Mouse (Mus musculus): ENCODE measurements around the gene Cap1. TPM values are rescaled to one million over a fixed set of nuclear protein-coding genes. Genes with fewer than 3 reads are reported as not detected.
A peak's percentile ranks its signal among the peaks of the same experiment; 100 is the strongest.

Gene Cap1
- polyA plus RNA-seq, 1 experiment from 2014 or later = 71.5 TPM

DNA sequence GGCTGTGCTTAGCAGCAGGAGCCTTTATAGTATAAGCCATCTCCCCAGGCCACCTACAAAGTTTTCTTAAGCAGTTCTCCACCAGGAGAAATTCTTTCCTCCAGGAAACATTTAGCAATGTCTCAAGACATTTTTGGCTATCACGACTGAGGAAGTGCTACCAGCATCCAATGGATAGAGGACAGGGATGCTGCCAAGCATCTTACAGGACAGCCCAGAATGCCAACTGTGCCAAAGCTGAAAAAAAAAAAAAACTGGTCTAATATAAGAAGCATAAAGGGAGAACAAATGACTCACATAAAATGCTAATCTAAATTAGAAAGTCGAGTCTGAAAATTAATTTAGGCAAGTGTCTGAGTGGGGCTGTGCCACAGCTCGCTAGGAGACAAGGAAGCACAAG is 3.3 kb downstream of the Cap1 start:
- WGBS = 80% methylated on average over 3 of the region's 3 CpGs
- Histone ChIP-seq H3K27me3 (ENCODE audit: control insufficient read depth, insufficient read depth, low read length) (no peaks in the 10 kb centered on the region), H3K4me2 (replicated peaks; ENCODE audit: low read depth, low read length) (no peak overlapping the region), H3K4me1 (replicated peaks; ENCODE audit: control insufficient read depth, insufficient read depth, low read length) (0 out of 2 replicates have a peak, but pooled peaks cover 6% of the 10 kb centered on the region), H3K4me3 (ENCODE audit: low read depth, low read length) (no peak overlapping the region), H3K9me3 (ENCODE audit: control insufficient read depth, low read length) (no peaks in the 10 kb centered on the region), H3K36me3 (ENCODE audit: control insufficient read depth, insufficient read depth, low read length) (no peaks in the 10 kb centered on the region), H3K9ac (ENCODE audit: low read depth, low read length) (no peak overlapping the region), H3K27ac (ENCODE audit: low read depth, low read length) (no peak overlapping the region)
- ATAC-seq (ENCODE audit: low FRiP score) (no peak), DNase-seq (ENCODE audit: low spot score) (no peak)

DNA sequence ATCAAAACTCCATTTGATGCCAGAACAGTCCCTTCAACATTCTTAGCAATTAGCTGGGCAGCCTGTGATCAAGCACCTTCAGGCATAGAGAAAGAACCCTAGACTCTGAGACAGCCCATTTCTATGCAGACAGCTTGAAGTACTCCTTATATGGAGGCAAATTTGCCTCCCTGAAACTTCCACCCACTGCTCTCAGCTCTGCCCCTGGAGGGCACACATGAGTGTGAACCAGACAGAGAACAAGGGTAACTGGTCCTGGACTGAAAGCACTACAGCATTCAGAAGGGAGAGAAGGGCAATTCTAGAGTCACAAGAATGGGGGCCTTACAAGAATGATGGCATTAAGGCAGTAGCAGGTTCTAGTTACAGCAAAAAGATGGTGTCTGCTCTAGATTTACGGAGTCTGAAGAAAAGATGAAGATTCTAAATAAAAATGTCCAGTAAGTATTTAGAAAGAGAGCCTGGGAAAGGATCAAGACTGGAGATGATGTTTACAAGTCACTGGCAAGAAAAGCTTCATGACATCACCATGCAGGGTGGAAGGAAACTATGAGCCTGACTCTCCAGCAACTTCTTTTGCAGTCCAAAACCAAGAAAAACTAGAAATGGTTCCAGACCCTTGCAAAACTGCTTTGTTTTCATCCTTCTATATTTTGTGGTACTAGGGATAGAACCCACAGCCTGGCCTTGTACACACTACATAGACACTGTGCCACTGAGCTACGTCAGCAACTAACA is 7.4 kb downstream of the Cap1 start:
- Histone ChIP-seq H3K36me3 (ENCODE audit: control insufficient read depth, insufficient read depth, low read length) (no peaks in the 10 kb centered on the region), H3K27ac (ENCODE audit: low read depth, low read length) (no peak overlapping the region), H3K4me2 (replicated peaks; ENCODE audit: low read depth, low read length) (no peak overlapping the region), H3K9ac (ENCODE audit: low read depth, low read length) (no peak overlapping the region), H3K27me3 (ENCODE audit: control insufficient read depth, insufficient read depth, low read length) (no peaks in the 10 kb centered on the region), H3K4me1 (replicated peaks; ENCODE audit: control insufficient read depth, insufficient read depth, low read length) (no peaks in the 10 kb centered on the region), H3K9me3 (ENCODE audit: control insufficient read depth, low read length) (no peaks in the 10 kb centered on the region), H3K4me3 (ENCODE audit: low read depth, low read length) (no peak overlapping the region)
- DNase-seq (ENCODE audit: low spot score) (no peak), ATAC-seq (ENCODE audit: low FRiP score) (no peak)
- WGBS = 95% methylated on average over 2 of the region's 2 CpGs

DNA sequence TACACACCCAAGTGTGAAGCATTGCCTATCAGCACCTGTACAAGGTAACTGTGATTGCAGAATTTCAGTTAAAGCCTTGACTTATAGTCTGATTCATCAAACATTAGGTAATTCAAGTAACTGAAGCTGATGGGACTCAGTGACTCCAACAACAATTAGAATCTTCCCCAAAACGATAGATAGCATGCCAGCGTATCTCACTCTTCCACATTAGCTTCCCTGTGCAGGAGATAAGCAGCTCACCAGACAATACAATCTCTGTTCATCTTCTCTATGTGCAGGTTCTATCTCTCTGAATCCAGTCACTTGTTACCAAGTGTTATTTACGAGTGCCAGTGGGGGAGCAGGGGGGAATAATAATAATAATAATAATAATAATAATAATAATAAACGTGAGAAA is 12.3 kb downstream of the Cap1 start:
- ATAC-seq (ENCODE audit: low FRiP score) = no peak
- no peaks in the 10 kb centered on the region for H3K4me1 ChIP-seq (replicated peaks; ENCODE audit: control insufficient read depth, insufficient read depth, low read length)
- DNase-seq (ENCODE audit: low spot score) = no peak
- H3K36me3 ChIP-seq (ENCODE audit: control insufficient read depth, insufficient read depth, low read length) = peaks cover 9% of the 10 kb centered on the region; the same call in 1 of the 2 replicates
- no peaks in the 10 kb centered on the region for H3K9me3 ChIP-seq (ENCODE audit: control insufficient read depth, low read length)
- no peak overlapping the region for H3K9ac ChIP-seq (ENCODE audit: low read depth, low read length)
- no peaks in the 10 kb centered on the region for H3K27me3 ChIP-seq (ENCODE audit: control insufficient read depth, insufficient read depth, low read length)
- no peak overlapping the region for H3K4me2 ChIP-seq (replicated peaks; ENCODE audit: low read depth, low read length)
- H3K27ac ChIP-seq (ENCODE audit: low read depth, low read length) = no peak overlapping the region
- 90% methylated on average over 4 of the region's 4 CpGs for WGBS
- H3K4me3 ChIP-seq (ENCODE audit: low read depth, low read length) = no peak overlapping the region

DNA sequence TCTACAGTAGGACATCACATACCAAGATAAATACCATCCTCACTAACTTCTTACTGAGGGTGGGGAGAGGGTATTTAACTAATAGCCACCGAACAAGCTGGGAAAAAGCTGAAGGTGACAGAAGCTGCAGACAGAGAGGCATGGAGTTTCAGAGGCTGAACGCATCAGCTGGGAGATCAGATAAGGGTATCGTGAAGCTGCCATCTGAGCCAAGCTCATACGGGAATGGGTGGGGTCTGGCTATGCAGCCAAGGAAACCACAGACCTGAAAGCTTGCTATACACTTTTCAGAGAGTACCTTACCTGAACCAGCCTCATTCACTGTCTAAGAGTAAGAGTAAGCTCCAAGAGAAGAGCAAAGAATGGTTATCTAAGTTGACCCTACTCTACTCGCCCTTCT is 12.9 kb downstream of the Cap1 start:
- H3K9ac ChIP-seq (ENCODE audit: low read depth, low read length) = no peak overlapping the region
- no peak for DNase-seq (ENCODE audit: low spot score)
- H3K36me3 ChIP-seq (ENCODE audit: control insufficient read depth, insufficient read depth, low read length) = peaks cover 9% of the 10 kb centered on the region; the same call in 1 of the 2 replicates
- no peaks in the 10 kb centered on the region for H3K4me1 ChIP-seq (replicated peaks; ENCODE audit: control insufficient read depth, insufficient read depth, low read length)
- H3K27ac ChIP-seq (ENCODE audit: low read depth, low read length) = no peak overlapping the region
- ATAC-seq (ENCODE audit: low FRiP score) = no peak
- WGBS = 94% methylated on average over 5 of the region's 5 CpGs
- no peaks in the 10 kb centered on the region for H3K27me3 ChIP-seq (ENCODE audit: control insufficient read depth, insufficient read depth, low read length)
- no peak overlapping the region for H3K4me3 ChIP-seq (ENCODE audit: low read depth, low read length)
- H3K9me3 ChIP-seq (ENCODE audit: control insufficient read depth, low read length) = no peaks in the 10 kb centered on the region
- no peak overlapping the region for H3K4me2 ChIP-seq (replicated peaks; ENCODE audit: low read depth, low read length)

DNA sequence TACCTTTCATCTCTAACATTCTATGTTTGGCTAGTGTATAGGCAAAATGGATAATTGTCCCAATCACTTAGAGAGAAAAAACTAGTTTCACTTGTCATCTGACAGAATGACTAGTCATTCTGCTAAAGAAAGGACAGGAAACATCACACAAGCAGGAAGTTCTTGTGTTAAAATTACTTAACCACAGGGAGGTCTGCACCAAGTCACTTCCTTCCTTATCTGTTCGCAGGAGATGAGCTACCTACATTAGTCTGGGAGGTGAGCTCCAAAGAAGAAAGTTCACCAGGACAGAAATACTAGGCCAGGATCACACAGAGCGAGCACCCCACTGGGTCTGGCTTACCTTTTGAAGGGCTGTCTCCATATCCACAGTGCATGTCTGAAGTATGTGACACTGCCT is 13.9 kb downstream of the Cap1 start:
- DNase-seq (ENCODE audit: low spot score) (no peak), ATAC-seq (ENCODE audit: low FRiP score) (no peak)
- Histone ChIP-seq H3K9me3 (ENCODE audit: control insufficient read depth, low read length) (no peaks in the 10 kb centered on the region), H3K27me3 (ENCODE audit: control insufficient read depth, insufficient read depth, low read length) (no peaks in the 10 kb centered on the region), H3K9ac (ENCODE audit: low read depth, low read length) (no peak overlapping the region), H3K4me3 (ENCODE audit: low read depth, low read length) (no peak overlapping the region), H3K4me1 (replicated peaks; ENCODE audit: control insufficient read depth, insufficient read depth, low read length) (no peaks in the 10 kb centered on the region), H3K27ac (ENCODE audit: low read depth, low read length) (no peak overlapping the region), H3K36me3 (ENCODE audit: control insufficient read depth, insufficient read depth, low read length) (peaks cover 9% of the 10 kb centered on the region; the same call in 1 of the 2 replicates), H3K4me2 (replicated peaks; ENCODE audit: low read depth, low read length) (no peak overlapping the region)
- WGBS = 82% methylated on average over 2 of the region's 2 CpGs

DNA sequence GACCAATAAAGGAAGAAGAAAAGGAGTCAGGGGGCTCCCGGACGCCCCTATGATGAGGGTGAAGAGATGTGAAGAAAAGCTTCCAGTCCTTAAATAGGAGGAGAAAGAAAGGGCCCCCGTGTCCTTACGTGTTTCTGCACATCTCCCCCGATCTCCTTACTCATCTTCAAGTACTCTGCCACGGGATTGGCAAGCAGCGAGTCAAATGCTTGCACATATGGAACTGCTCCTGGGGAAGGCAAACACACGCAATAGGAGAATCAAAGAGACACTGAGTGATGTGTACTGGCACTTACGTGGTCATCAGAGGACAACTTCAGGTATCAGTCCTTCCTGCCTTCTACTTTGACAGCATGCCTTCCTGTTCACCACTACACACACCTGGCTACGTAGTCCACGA is 14.6 kb downstream of the Cap1 start:
- peaks cover 9% of the 10 kb centered on the region; the same call in 1 of the 2 replicates for H3K36me3 ChIP-seq (ENCODE audit: control insufficient read depth, insufficient read depth, low read length)
- H3K9me3 ChIP-seq (ENCODE audit: control insufficient read depth, low read length) = no peaks in the 10 kb centered on the region
- H3K27me3 ChIP-seq (ENCODE audit: control insufficient read depth, insufficient read depth, low read length) = no peaks in the 10 kb centered on the region
- H3K9ac ChIP-seq (ENCODE audit: low read depth, low read length) = no peak overlapping the region
- DNase-seq (ENCODE audit: low spot score) (no peak), ATAC-seq (ENCODE audit: low FRiP score) (no peak)
- WGBS = 89% methylated on average over 11 of the region's 11 CpGs
- H3K27ac ChIP-seq (ENCODE audit: low read depth, low read length) = no peak overlapping the region
- H3K4me2 ChIP-seq (replicated peaks; ENCODE audit: low read depth, low read length) = no peak overlapping the region
- H3K4me1 ChIP-seq (replicated peaks; ENCODE audit: control insufficient read depth, insufficient read depth, low read length) = no peaks in the 10 kb centered on the region
- no peak overlapping the region for H3K4me3 ChIP-seq (ENCODE audit: low read depth, low read length)

DNA sequence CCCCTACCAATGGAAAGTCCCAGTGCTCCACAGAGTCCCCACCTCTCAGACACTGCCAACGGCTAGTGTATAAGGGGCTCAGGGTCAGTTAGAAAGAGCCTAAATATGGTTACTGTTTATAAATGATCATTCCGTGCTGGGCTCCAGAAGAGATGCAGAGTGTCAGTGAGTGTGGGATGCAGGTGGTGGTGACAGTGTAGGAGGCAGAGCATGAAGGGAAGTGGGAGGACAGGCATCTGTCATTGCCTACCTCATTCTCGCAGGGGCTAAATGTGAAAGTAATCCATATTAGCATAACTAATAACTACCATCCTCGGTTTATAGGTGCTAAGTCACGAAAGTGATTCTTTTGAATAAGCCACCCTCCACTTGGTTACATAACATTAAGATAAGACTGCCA is 15.1 kb downstream of the Cap1 start:
- Histone ChIP-seq H3K9ac (ENCODE audit: low read depth, low read length) (no peak overlapping the region), H3K36me3 (ENCODE audit: control insufficient read depth, insufficient read depth, low read length) (peaks cover 9% of the 10 kb centered on the region; the same call in 1 of the 2 replicates), H3K4me1 (replicated peaks; ENCODE audit: control insufficient read depth, insufficient read depth, low read length) (no peaks in the 10 kb centered on the region), H3K9me3 (ENCODE audit: control insufficient read depth, low read length) (no peaks in the 10 kb centered on the region), H3K4me3 (ENCODE audit: low read depth, low read length) (no peak overlapping the region), H3K27me3 (ENCODE audit: control insufficient read depth, insufficient read depth, low read length) (no peaks in the 10 kb centered on the region), H3K4me2 (replicated peaks; ENCODE audit: low read depth, low read length) (no peak overlapping the region), H3K27ac (ENCODE audit: low read depth, low read length) (no peak overlapping the region)
- 87% methylated on average over 5 of the region's 5 CpGs for WGBS
- DNase-seq (ENCODE audit: low spot score) (no peak), ATAC-seq (ENCODE audit: low FRiP score) (no peak)

DNA sequence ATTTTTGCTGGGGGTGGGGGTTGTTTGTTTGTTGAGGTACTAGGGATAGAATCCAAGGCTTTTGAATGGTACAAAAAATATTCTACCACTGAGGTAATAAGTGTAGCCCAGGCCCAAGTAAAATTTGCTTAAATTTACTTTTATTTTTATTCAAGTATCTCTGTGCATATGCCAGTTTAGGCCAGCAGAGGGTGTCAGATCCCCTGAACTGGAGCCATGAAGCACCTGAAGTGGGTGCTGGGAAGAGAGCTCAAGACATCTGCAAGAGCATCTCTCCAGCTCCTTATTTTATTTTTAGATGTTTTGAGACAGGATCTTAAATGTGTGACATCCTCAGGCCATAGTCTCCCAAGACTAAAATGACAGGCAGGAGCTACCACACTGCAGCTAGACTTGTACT is 15.8 kb downstream of the Cap1 start:
- H3K9me3 ChIP-seq (ENCODE audit: control insufficient read depth, low read length) = no peaks in the 10 kb centered on the region
- no peak overlapping the region for H3K9ac ChIP-seq (ENCODE audit: low read depth, low read length)
- ATAC-seq (ENCODE audit: low FRiP score) (no peak), DNase-seq (ENCODE audit: low spot score) (peak; percentile 31)
- no peaks in the 10 kb centered on the region for H3K4me1 ChIP-seq (replicated peaks; ENCODE audit: control insufficient read depth, insufficient read depth, low read length)
- H3K27me3 ChIP-seq (ENCODE audit: control insufficient read depth, insufficient read depth, low read length) = no peaks in the 10 kb centered on the region
- H3K36me3 ChIP-seq (ENCODE audit: control insufficient read depth, insufficient read depth, low read length) = peaks cover 10% of the 10 kb centered on the region; the same call in 1 of the 2 replicates
- H3K4me3 ChIP-seq (ENCODE audit: low read depth, low read length) = no peak overlapping the region
- no peak overlapping the region for H3K4me2 ChIP-seq (replicated peaks; ENCODE audit: low read depth, low read length)
- H3K27ac ChIP-seq (ENCODE audit: low read depth, low read length) = no peak overlapping the region

DNA sequence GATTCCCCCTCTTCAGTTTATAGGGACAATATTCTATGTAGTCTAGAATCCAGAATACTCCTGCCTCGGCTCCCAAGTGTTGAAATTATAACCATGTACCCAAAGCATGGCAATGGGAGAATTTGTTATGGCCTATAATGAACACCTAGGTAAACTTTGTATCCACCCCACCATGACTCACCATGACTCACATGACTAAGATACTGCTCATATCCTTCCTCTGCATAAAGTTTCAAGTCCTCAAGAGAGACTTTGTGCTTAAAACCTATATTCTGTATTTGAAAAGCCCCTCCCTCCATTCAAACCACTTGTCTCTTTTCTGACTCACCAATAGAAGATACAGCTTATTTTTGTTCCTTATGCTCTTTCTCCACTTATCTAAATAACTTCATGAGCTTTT is 17.8 kb downstream of the Cap1 start:
- H3K9me3 ChIP-seq (ENCODE audit: control insufficient read depth, low read length) = no peaks in the 10 kb centered on the region
- no peak overlapping the region for H3K4me3 ChIP-seq (ENCODE audit: low read depth, low read length)
- WGBS = 92% methylated on average over 1 of the region's 1 CpGs
- peaks cover 18% of the 10 kb centered on the region; the same call in 1 of the 2 replicates for H3K36me3 ChIP-seq (ENCODE audit: control insufficient read depth, insufficient read depth, low read length)
- ATAC-seq (ENCODE audit: low FRiP score) = no peak
- H3K27ac ChIP-seq (ENCODE audit: low read depth, low read length) = no peak overlapping the region
- no peaks in the 10 kb centered on the region for H3K4me1 ChIP-seq (replicated peaks; ENCODE audit: control insufficient read depth, insufficient read depth, low read length)
- no peaks in the 10 kb centered on the region for H3K27me3 ChIP-seq (ENCODE audit: control insufficient read depth, insufficient read depth, low read length)
- no peak overlapping the region for H3K9ac ChIP-seq (ENCODE audit: low read depth, low read length)
- DNase-seq (ENCODE audit: low spot score) = no peak
- no peak overlapping the region for H3K4me2 ChIP-seq (replicated peaks; ENCODE audit: low read depth, low read length)
